Mouse (Mus musculus) thymus, postnatal 4 days (tissue): ENCODE measurements around the gene Bsg.

Experiments
- DNase-seq: peaks from one replicate; pipeline ENCODE4 v3.0.0; 2021

The Bsg gene

GRCm38 (mm10) chr10:79705951-79706350, 1.7 kb downstream of the Bsg start:
- no peak for DNase-seq

- DNase-seq = no peak
These were observed 2.3 kb downstream of the Bsg start for GRCm38 (mm10) chr10:79706406-79707094.

GRCm38 (mm10) chr10:79707162-79707561, 2.9 kb downstream of the Bsg start:
- no peak for DNase-seq

- DNase-seq = no peak
These were observed 3.5 kb downstream of the Bsg start for GRCm38 (mm10) chr10:79707759-79708158.

GRCm38 (mm10) chr10:79708668-79709067, 4.4 kb downstream of the Bsg start:
- DNase-seq = no peak

GRCm38 (mm10) chr10:79709307-79709706, 5.0 kb downstream of the Bsg start:
- no peak for DNase-seq

- DNase-seq = no peak
These were observed 7.7 kb downstream of the Bsg start for GRCm38 (mm10) chr10:79712029-79712428.

GRCm38 (mm10) chr10:79712499-79713126, 8.3 kb downstream of the Bsg start:
- DNase-seq = peak; percentile 92

GRCm38 (mm10) chr10:79713163-79713562, 8.9 kb downstream of the Bsg start:
- DNase-seq = no peak

GRCm38 (mm10) chr10:79714996-79715395, 10.7 kb downstream of the Bsg start:
- DNase-seq = no peak

- no peak for DNase-seq
These were observed 12.1 kb downstream of the Bsg start, which contains the start of gene Hcn2 for GRCm38 (mm10) chr10:79716254-79716987. Gene Hcn2, plus strand, starts transcription at chr10:79716634.

GRCm38 (mm10) chr10:79716988-79717355, 12.7 kb downstream of the Bsg start:
- peak; percentile 48 for DNase-seq

GRCm38 (mm10) chr10:79717640-79718357, 13.5 kb downstream of the Bsg start:
- DNase-seq = peak; percentile 81

GRCm38 (mm10) chr10:79721089-79721488, 16.8 kb downstream of the Bsg start:
- no peak for DNase-seq

- DNase-seq = no peak
These were observed 18.8 kb downstream of the Bsg start for GRCm38 (mm10) chr10:79723047-79723446.

GRCm38 (mm10) chr10:79723692-79724091, 19.4 kb downstream of the Bsg start:
- DNase-seq = no peak

GRCm38 (mm10) chr10:79726090-79726489, 21.8 kb downstream of the Bsg start:
- DNase-seq = peak; percentile 81

GRCm38 (mm10) chr10:79728323-79729249, 24.3 kb downstream of the Bsg start:
- DNase-seq = no peak

GRCm38 (mm10) chr10:79729357-79729965, 25.2 kb downstream of the Bsg start:
- no peak for DNase-seq

- peak; percentile 77 for DNase-seq
These were observed 28.2 kb downstream of the Bsg start for GRCm38 (mm10) chr10:79732500-79732899.

- DNase-seq = no peak
These were observed 29.6 kb downstream of the Bsg start for GRCm38 (mm10) chr10:79733847-79734246.

GRCm38 (mm10) chr10:79735361-79735760, 31.1 kb downstream of the Bsg start:
- DNase-seq = no peak
